Mouse (Mus musculus) ZHBTc4 (cell line): ENCODE measurements at regions not wholly inside any gene's neighbourhood (a gene's known extent, or its start where the extent isn't known, plus 50 kb on each side); places are given as distances from the start of the nearest gene placed in this dataset.
"Not testable (repeated sequence)": the region's sequence is repeated elsewhere in the genome, so short reads cannot be mapped to it uniquely, and the experiment has no call there.

Experiments used
- DNase-seq: peaks from one replicate; pipeline ENCODE4 v3.0.0-alpha.2; 2011; ENCODE audit warnings: low read depth, low spot score

- DNase-seq: no peak
Measured at GRCm38 (mm10) chr14:71113198-71113597, 513.6 kb upstream of the Fam160b2 start.

- DNase-seq: no peak
Measured at GRCm38 (mm10) chr14:71104617-71105016, 505.0 kb upstream of the Fam160b2 start.

GRCm38 (mm10) chr14:71103955-71104354, 504.3 kb upstream of the Fam160b2 start:
- DNase-seq: no peak

- DNase-seq: no peak
Measured at GRCm38 (mm10) chr14:71095661-71096422, 496.2 kb upstream of the Fam160b2 start.

GRCm38 (mm10) chr14:71092626-71093326, 493.1 kb upstream of the Fam160b2 start:
- peak; percentile 15 for DNase-seq

- no peak for DNase-seq
Measured at GRCm38 (mm10) chr14:71085721-71086120, 486.1 kb upstream of the Fam160b2 start.

- DNase-seq: peak; percentile 19
Measured at GRCm38 (mm10) chr14:71082327-71082726, 482.7 kb upstream of the Fam160b2 start.

GRCm38 (mm10) chr14:71075671-71076070, 476.0 kb upstream of the Fam160b2 start:
- no peak for DNase-seq

GRCm38 (mm10) chr14:71074019-71074418, 474.4 kb upstream of the Fam160b2 start:
- DNase-seq: no peak

- no peak for DNase-seq
Measured at GRCm38 (mm10) chr14:71065669-71066068, 466.0 kb upstream of the Fam160b2 start.

- peak; percentile 23 for DNase-seq
Measured at GRCm38 (mm10) chr14:71056601-71057000, 457.0 kb upstream of the Fam160b2 start.

GRCm38 (mm10) chr14:71055480-71055879, 455.8 kb upstream of the Fam160b2 start:
- no peak for DNase-seq

GRCm38 (mm10) chr14:71053788-71054641, 454.4 kb upstream of the Fam160b2 start:
- no peak for DNase-seq

GRCm38 (mm10) chr14:71047096-71047495, 447.5 kb upstream of the Fam160b2 start:
- DNase-seq: peak; percentile 82

- not testable (repeated sequence) for DNase-seq
Measured at GRCm38 (mm10) chr14:71043879-71044770, 444.5 kb upstream of the Fam160b2 start.

- no peak for DNase-seq
Measured at GRCm38 (mm10) chr14:71036620-71037019, 437.0 kb upstream of the Fam160b2 start.

GRCm38 (mm10) chr14:71033586-71033985, 434.0 kb upstream of the Fam160b2 start:
- no peak for DNase-seq

GRCm38 (mm10) chr14:71030164-71030880, 430.7 kb upstream of the Fam160b2 start:
- no peak for DNase-seq
